Mouse (Mus musculus) T-helper 1 cell (primary cell): ENCODE data around the gene Gfm2.

ENCODE experiments used
- in situ Hi-C: fragments of 300-600 bp; cut with MboI, MseI; formaldehyde crosslinking; loops from one replicate; pipeline ENCODE4 v1.15.1; 2025; ENCODE audit warnings: high pct_unique_total_duplicates

The Gfm2 gene

DNA sequence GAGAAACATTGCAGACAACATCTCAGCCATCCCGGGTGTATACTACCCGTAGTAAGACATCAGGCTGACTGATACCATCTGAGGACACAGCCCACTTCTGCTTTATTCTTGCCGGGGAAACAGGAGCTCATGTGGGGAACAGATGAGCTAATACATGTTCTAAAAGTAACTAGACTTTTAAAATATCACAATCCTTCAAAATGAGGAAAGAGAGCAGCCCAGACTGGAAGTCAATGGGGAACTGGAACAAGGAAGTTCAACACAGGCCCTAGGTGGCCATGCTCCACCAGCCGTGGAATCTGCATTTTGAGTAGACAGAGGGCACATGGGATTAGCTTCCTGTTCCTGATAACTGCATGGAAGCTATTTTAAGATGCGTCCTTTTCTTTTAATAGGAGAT, 50.0 kb downstream of the Gfm2 start:
- in situ Hi-C loops: no loop called here

DNA sequence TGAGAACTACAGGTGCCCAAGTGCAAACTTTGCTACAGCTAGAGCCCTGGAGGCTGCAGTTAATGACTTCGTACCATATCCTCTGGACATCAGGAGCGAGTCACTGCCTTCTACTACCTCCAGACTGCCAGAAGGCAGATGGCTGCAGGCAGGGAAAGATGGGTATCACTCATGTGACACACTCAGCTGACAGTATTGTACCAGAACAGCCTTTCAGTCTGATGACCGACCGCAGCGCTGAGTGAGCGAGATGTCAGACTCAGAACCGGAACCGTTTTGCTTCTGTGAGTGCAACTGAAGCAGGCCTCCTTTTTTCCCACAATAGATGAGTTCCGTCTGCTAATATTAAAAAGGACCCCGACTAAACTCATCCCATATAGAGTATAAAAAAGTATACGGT, 54.9 kb downstream of the Gfm2 start:
- in situ Hi-C loops: no loop called here

DNA sequence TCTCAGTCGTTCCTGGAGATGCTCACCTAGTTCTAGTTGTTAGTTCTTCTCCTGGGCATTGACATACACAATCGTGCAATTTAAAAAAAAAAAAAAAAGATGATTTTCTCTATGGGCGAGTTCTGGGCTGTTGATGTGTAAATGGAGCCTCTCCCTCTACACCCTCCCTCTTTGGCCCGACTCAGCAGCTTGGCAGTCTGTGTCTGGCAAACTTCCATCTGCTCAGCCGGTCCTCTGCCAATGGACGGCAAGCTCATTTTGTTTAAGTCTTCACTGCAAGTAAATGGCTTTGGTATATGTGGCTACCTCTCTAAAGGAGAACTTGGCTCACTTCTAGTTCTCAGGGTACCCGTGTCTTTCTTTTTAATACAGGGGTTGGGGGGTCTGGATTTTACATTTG, 55.7 kb downstream of the Gfm2 start:
- in situ Hi-C loops: no loop called here

DNA sequence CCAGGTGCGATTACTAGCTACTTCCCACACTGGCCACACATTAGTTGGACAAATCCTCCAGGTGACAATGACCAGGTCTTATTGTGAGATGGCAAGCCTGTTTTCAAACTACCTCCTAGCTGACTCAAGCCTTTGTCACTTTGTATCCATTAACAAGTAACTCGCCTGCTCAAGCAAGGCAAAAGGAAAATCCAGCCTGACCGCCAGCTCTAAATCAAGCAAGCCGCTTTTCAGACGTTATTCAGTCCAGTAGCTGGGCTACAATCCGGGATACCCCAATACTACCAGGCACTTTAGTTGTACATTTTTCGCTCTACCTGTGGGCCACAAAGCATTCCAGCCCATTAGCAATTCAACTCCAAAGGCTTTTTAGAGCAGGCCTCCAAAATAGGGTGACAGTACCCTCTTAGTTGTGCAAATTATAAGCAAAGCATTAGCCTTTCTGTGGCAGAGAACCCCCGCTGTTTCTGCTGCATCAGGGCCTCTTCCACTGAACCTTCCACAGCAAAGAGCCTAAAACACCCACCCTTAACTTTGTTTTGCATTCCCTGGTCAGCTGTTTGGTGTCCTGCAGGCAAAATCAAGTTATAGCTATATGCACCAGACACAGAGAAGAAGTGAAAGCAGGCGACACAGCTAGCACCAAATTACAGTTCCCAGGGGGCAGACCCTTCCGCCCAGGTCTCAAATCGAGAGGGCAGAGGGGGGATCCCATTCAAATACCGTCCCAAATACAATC, 58.6 kb downstream of the Gfm2 start:
- in situ Hi-C loops: no loop called here

DNA sequence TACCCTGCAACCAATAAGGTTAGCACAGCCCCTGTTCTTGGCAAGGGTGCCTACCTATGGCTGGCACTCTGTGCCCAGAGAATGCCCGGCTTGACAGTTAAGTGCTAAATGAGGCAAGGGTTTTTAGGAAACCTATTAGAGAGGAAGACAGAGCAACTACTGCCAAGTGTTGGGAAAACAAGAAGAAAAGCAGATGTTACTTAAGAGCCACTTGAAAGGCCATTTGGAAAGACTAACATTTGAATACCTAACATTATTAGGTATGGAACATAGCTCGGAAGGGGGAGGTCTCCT, 59.1 kb downstream of the Gfm2 start:
- in situ Hi-C loops: no loop called here

DNA sequence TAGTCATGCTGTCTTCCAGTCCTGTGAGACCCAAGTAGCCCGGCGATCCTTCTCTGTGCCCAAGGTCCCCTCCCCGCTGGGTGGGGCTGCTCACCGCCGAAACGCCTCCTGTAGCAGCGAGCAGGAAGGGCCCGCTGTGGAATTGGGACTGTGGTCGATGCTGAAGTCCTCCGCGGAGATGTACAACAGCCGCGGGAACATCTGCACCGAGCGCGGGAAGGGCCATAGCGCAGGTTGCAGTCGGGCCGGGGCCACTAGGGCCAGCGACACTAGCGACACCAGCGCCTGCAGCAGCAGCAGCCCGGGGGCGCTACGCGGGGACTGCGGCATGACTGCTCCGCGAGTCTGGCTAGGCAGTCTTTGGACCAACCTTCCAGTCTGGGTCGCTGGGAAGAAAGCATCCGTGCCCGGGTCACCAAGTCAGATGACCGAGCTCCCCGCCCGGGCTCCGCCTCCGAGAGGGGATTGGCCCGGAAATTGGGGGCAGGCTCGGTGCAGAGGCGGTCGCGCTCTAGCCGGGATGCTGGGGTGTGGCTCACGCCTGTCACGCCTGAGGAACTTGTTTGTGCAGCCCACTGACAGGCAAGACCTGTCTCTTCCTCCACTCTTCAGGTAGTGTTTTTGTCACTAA, 60.3 kb downstream of the Gfm2 start, which contains the start of gene Hexb:
Gene Hexb, minus strand, starts transcription at position 426 of the 631 bp plus-strand sequence.
- in situ Hi-C loops: no loop called here

DNA sequence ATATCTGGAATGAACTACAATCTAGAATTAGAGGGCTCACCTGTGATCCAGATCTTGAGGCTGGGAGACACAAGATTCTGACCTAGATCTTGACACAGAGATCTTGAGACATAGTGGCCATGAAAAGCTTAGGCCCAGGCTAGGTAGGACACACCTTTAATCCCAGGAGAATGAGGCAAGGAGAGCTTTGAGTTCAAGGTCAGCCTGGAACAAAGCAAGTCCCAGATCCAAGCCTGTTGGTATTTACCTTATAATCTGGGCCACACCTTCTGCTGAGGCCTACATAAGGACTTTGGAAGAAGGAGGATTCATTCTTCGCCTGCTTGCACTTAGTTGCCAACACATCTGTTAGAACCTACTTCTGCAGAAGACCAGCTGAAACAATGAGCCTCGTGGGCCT, 61.4 kb downstream of the Gfm2 start:
- in situ Hi-C loops: no loop called here

DNA sequence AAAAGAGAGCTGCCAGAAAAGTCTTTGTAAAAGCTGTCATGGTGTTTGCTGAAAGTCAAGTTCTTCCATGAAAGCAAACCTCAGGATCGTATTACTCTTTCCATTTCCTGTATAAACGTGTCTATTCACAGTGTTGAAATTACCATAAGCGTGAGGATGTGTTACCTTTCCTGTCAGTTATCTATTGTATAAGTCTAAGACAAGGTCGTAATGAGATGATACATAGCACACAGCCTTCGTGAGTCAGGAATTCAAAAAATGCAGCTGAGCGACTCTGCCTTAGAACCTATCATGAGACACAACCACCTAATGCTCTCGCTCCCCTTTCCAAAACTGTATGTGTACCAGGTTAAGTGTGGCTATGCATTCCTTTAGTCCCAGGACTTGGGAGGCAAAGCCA, 63.3 kb downstream of the Gfm2 start:
- in situ Hi-C loops: no loop called here

DNA sequence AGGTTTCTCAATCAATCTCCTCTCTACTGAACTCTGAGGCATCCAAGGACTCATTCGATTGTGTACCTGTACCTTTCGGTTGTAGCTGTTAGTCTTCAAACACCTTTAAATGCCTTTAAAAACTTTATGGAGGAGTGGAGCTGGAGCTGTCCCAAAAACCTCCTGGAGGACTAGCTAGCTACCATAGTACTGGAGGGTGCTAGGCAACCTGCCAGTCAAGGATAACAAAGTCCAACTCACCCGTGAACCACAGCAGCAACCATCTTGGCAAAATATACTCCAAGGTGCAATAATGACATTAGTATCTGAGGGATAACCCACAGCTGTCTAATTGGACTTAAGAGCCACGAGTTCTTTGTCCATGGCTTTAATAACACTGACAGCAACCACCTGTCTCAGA, 64.2 kb downstream of the Gfm2 start:
- in situ Hi-C loops: no loop called here

DNA sequence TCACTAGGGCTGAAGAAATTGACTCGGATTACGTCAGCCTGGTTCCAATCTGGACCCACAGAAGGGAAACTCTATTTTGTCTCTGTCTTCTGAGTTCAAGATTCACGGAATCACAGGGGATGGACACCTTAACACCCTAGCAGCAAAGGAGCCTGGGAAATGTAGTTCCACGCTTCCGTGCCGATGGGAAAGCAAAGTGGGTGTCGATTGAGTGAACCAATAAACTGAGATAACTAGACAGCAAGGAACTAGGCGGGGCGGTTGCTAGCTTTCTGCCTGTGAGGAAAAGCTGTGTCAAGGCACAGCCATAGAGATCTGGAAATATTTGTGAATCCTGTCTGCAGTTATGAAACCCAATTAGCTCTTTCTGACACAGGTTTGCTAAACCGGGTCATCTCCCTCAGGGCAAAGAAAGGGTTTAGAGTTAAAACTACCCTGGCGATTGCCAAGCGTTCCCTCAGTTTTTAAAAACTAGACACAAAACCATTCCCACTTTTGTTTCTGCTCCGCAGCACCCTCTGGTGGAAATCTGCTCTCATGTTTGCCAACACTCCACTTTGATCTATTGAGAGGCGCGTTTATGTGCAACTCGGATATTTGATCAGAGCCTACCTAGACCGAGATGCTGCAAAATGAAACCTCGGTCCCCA, 67.4 kb downstream of the Gfm2 start:
- in situ Hi-C loops: no loop called here

DNA sequence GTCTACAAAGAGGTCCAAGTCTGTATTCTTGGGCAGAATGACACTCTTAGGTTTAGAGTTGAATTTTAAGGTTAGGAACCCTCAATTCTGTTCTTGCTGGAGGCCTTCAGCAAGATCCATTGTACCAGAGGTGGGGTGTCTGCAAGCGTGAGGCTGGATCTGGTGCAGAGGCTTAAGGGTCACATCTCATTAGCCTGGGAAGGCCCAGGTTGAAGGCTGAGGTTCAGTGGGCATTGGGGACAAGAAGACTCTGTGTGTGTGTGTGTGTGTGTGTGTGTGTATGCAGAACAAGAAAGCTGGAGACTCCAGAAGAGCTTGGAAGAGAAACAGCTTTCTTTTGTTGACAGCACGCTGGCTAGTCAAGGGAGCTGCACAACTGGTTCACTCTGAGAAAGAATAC, 68.3 kb downstream of the Gfm2 start:
- in situ Hi-C loops: no loop called here

DNA sequence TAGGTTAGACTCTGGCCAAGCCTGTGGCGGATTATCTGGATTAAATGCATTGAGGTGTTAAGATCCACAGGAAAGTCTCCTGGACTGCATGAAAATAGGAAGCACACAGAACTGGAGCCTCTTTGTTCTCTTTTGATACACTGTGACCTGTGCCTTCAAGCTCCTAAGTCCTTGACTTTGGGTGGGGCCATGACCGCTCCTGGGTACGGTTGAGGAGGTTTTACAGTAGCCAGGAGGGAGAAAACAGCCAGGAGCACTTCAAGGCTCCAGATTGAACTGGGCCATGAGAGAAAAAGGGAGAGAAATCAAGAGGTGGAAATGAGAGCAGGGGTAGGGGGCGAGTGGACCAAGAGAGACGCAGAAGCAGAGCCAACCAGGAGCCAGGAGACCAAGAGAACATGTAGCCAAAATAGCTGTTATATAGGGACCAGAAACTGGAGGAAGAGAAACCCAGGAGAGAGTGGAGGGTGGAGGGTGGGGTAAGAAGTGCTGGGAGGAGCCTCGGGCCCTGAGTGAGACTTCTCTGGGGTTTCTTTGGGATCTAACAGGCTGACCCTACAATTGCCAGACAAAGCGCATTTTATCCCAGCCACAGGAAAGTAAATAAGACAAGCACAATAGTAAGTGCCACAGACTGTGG, 69.9 kb downstream of the Gfm2 start:
- in situ Hi-C loops: no loop called here

DNA sequence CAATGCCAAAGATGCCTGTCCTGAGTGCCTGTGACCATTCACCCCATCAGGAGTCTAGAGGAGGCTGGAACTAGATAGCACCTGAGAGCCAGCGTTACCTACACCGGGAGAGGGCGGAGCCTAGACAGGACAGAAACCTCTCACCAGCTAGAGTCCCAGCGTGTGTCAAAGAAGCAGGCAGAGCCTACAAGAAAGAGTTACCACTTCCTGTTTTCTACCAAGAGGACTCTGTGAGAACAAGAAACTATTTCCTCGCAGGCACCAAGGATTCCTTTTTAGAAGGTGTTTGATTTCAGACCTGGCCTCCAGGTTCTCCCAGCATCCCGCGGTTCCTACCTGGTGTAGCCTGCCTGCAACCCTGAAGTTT, 70.4 kb downstream of the Gfm2 start:
- in situ Hi-C loops: no loop called here

DNA sequence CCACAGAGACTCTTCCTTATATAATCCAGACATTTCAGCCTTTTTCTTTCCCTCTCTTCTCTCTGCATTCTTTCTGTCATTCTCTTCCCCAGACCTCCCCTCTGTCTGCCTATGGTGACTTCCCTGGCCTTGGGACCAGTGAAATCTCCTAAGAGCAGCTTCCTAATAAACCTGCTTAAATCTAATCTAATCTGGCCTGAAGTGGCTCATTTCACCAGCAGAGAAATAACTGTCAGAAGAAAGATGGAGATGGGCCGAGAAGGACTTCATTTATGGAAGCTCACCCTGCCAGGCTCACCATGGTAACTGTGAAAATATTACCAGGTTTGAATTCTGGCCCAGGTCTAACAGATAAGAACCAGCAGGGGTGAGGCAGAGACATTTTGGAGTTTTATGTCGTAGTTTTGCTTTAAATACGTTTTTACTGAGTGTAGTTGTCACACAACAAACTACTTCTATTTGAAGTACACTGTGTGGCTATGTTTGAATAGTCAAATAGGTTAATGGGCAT, 70.8 kb downstream of the Gfm2 start:
- in situ Hi-C loops: no loop called here

DNA sequence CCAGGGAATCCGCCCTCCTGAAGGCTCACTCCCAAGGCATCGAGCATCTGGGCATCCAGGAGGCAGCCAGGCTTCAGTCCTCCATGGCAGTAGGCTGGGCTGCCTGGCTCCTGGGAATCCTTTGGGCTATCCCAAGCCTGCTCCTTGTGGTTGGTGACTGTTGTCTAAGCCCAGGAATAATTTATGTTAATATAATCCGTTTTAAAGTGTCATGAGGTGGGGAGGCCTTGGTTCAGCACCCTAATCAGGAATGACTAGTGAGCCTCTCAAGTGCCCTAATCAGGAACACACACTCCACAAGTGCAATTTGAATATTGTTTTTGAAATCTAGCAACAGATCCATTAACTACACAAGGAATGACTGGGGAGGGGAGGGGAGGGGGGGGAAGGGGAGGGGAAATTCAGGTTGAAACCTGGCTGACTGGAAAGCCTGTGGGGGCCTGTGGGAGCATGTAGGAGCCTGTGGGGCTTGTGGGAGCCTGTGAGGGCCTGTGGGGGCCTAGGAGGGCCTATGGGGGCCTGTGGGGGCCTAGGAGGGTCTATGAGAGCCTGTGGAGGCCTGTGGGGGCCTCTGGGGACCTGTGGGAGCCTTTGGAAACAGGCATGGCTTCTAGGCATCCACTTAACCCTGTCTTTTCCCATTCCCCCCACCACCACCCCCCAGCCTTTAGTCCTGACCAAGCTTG, 77.0 kb downstream of the Gfm2 start:
- in situ Hi-C loops: no loop called here

DNA sequence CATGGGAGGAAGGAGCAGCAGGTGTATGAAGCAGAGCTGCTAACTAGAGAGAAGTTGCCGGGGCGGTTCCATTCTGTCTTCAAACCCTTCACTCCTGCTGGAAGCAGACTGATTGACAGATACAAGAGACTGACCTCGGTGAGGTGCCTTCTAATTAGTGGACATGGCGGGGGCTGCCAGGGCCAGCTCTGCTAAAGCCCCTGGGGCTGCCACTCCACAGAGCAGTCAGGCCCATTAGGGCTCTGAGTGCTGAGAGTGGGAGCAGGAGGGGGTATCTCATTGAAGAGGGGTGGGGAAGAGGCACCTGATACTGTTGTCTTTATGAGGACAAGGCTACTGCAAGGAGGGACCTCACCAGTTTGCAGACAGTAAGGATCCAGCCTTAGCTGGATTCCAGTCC, 77.8 kb downstream of the Gfm2 start:
- in situ Hi-C loops: no loop called here

DNA sequence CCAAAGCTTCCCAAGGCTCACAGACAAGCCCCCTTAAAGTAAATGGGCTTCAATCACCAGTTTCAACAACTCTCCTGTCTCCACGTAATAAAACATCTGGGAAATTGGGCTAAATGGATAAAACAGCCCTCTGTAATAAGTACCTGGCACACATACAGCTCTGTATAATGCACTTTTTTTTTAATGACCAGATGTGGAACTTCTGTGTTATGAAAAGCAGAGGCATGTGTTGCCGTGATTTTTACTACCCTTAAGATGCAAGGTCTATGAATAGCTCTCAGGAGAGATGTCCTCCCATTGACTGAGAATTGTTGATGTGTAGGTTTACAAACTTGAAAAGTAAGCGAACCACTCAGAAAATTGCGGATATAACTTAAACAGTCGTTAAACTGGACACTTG, 78.5 kb downstream of the Gfm2 start:
- in situ Hi-C loops: no loop called here

DNA sequence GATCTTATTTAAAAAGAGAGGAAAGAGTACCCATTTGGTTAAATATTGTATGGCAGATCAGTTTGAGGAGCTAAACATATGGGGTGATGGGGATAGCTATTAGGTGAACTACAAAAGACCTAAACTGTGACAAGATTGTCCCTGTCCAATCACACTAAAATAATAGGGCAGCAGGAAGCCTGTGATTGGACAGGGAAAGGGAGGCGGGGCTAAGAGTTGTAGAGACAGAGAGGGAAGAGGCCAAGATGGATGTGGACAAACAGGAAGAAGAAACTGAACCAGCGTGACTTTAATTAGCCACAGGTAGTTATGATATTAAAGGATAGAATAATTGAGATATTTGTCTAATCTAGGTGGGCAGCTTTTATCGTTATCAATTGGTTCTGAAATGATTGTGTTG, 82.3 kb downstream of the Gfm2 start:
- in situ Hi-C loops: no loop called here

DNA sequence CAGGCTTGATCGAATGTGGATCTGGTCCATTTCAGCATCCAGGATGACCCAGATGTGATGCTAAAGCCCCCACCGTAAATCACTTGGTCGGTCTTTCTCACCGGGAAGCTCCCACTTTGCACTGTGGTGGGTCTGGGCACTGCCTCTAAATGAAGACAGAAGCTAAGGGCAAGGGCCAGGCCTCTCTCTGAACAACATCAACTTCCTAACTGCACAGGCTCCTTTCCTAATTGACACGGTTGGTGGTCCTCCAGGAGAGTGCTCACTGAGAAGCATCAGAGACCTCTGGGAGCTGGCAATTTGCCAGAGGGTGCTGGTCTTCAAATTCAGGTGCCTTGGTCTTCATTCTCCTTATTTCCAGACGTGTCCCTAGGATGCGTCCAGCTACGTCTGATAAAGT, 86.1 kb downstream of the Gfm2 start:
- in situ Hi-C loops: no loop called here

DNA sequence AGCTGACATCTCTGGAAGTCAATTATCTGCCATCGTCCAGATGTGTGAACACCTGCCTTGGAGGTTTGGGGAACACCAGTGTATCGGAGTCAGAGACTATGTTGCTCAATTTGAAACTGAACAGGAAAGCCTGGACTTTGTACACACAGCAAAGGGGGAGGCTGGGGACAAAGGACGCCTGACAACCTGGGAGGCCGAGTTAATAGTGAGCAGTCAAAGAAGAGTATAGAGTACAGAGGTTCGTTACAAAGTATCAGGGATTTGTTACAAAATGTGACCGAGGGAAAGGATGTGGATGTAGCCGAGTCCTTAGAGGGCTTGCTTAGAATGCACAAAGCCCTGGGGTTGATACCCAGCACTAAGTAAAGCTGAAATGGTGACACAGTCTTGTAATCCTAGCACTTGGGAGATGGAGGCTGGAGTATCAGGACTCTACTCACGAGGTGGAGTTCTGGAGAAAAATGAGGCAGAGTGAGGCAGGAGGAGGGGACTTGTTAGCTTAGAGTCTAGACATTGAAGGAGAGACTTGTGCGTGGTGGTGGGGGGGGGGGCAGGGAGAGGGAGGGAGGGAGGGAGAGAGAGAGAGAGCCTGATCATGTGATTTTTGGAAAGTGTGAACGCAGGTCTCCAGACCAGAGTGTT, 86.7 kb downstream of the Gfm2 start:
- in situ Hi-C loops: no loop called here

DNA sequence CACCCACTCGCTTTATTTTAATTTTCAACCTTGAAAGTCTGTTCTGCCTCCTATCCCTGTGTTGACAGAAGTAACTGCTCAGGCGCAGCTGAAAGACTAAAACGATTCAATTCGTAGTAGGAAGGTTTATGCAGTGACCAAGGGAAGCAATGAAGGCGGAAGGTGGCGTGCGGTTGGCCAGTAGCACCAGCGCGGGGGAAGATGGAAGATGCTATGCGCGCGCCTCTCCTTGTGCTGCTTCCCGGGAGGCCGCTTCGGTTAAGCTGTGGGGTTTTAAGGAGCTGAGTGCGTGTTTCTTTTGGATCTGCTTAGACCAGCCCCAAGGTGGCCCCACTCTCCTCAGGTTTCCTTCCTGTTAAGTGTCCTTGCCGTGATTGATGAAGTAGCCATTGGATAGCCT, 87.4 kb downstream of the Gfm2 start:
- in situ Hi-C loops: no loop called here

DNA sequence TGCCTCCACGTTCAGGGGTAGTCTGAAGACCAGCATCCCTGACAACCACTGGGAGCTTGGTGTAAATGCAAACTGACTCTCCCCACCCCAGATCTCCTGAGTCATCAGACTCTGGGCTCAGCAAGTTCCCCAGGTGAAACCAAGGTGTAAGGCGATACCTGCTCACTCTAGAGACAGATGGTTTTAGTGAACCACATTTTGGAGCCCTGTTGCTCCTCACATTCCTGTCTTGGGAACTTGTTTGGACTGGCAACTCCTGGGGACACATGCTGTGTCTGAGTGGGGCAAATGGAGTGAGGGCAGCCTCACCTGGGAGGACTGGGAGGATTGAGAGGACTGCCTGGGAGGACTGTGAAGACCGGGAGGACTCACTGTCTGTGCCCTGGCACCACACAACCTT, 90.1 kb downstream of the Gfm2 start:
- in situ Hi-C loops: no loop called here
